Mouse (Mus musculus) large intestine, adult 2 months (tissue): ENCODE measurements around the gene Sorcs3. TPM values are rescaled to one million over a fixed set of nuclear protein-coding genes. Genes with fewer than 3 reads are reported as not detected.

ENCODE experiments used
- DNase-seq: peaks from one replicate; pipeline ENCODE4 v3.0.0-alpha.2; 2012; ENCODE audit warnings: low read depth, low spot score
- WGBS: fragments of 180-500 bp; shearing (Covaris S2); methylation state at CpG from one replicate; pipeline ENCODE4 v1.1.7; 2018; 5-methylcytosine and 5-hydroxymethylcytosine counted together
- polyA plus RNA-seq: library from polyadenylated mRNA; depleted of rRNA; stranded (reverse); fragments of >200 nt; gene quantifications from 2 replicates; pipeline ENCODE4 v1.2.3, GENCODE M21; 2012

Gene Sorcs3
- polyA plus RNA-seq, 1 experiment, result 0.17 TPM

- no peak for DNase-seq
- 65% methylated on average over 2 of the region's 2 CpGs for WGBS
Measured at GRCm38 (mm10) chr19:48649941-48650340, 444.1 kb downstream of the Sorcs3 start.

GRCm38 (mm10) chr19:48651617-48652016, 445.8 kb downstream of the Sorcs3 start:
- no peak for DNase-seq
- WGBS, result 70% methylated on average over 6 of the region's 6 CpGs

- DNase-seq, result no peak
- WGBS, result 91% methylated on average over 6 of the region's 6 CpGs
Measured at GRCm38 (mm10) chr19:48660201-48660600, 454.4 kb downstream of the Sorcs3 start.

- 89% methylated on average over 1 of the region's 1 CpGs for WGBS
Measured at GRCm38 (mm10) chr19:48679896-48680295, 474.1 kb downstream of the Sorcs3 start.

GRCm38 (mm10) chr19:48682485-48682884, 476.7 kb downstream of the Sorcs3 start:
- WGBS, result 83% methylated on average over 3 of the region's 3 CpGs
- DNase-seq, result no peak

More at GRCm38 (mm10) chr19:48679896-48680295, 474.1 kb downstream of the Sorcs3 start:
- DNase-seq, result no peak

- 92% methylated on average over 2 of the region's 2 CpGs for WGBS
- no peak for DNase-seq
Measured at GRCm38 (mm10) chr19:48686369-48686768, 480.5 kb downstream of the Sorcs3 start.

- WGBS, result 67% methylated on average over 6 of the region's 6 CpGs
Measured at GRCm38 (mm10) chr19:48700111-48700658, 494.4 kb downstream of the Sorcs3 start.

GRCm38 (mm10) chr19:48703763-48704162, 497.9 kb downstream of the Sorcs3 start:
- no peak for DNase-seq
- WGBS, result 49% methylated on average over 2 of the region's 2 CpGs

More at GRCm38 (mm10) chr19:48700111-48700658, 494.4 kb downstream of the Sorcs3 start:
- no peak for DNase-seq

GRCm38 (mm10) chr19:48706267-48706923, 500.6 kb downstream of the Sorcs3 start:
- no peak for DNase-seq
- 15% methylated on average over 1 of the region's 1 CpGs for WGBS

GRCm38 (mm10) chr19:48706924-48707320, 501.1 kb downstream of the Sorcs3 start:
- 88% methylated on average over 1 of the region's 1 CpGs for whole genome bisulfite sequencing
- DNase-seq, result no peak

- 73% methylated on average over 6 of the region's 6 CpGs for WGBS
Measured at GRCm38 (mm10) chr19:48725851-48726419, 520.1 kb downstream of the Sorcs3 start.

GRCm38 (mm10) chr19:48727048-48727447, 521.2 kb downstream of the Sorcs3 start:
- 62% methylated on average over 3 of the region's 3 CpGs for WGBS
- DNase-seq, result no peak

More at GRCm38 (mm10) chr19:48725851-48726419, 520.1 kb downstream of the Sorcs3 start:
- DNase-seq, result no peak

GRCm38 (mm10) chr19:48727601-48728000, 521.8 kb downstream of the Sorcs3 start:
- WGBS, result 86% methylated on average over 5 of the region's 5 CpGs

GRCm38 (mm10) chr19:48731731-48732130, 525.9 kb downstream of the Sorcs3 start:
- WGBS, result 92% methylated on average over 10 of the region's 10 CpGs

More at GRCm38 (mm10) chr19:48727601-48728000, 521.8 kb downstream of the Sorcs3 start:
- no peak for DNase-seq

GRCm38 (mm10) chr19:48734370-48734769, 528.5 kb downstream of the Sorcs3 start:
- WGBS, result 78% methylated on average over 4 of the region's 4 CpGs
- DNase-seq, result no peak

More at GRCm38 (mm10) chr19:48731731-48732130, 525.9 kb downstream of the Sorcs3 start:
- no peak for DNase-seq

GRCm38 (mm10) chr19:48737554-48737953, 531.7 kb downstream of the Sorcs3 start:
- no peak for DNase-seq
- 53% methylated on average over 2 of the region's 2 CpGs for WGBS

- 88% methylated on average over 9 of the region's 9 CpGs for WGBS
- no peak for DNase-seq
Measured at GRCm38 (mm10) chr19:48755156-48755555, 549.3 kb downstream of the Sorcs3 start.

- 70% methylated on average over 6 of the region's 6 CpGs for WGBS
- DNase-seq, result no peak
Measured at GRCm38 (mm10) chr19:48756831-48757230, 551.0 kb downstream of the Sorcs3 start.

- no peak for DNase-seq
- WGBS, result 26% methylated on average over 2 of the region's 2 CpGs
Measured at GRCm38 (mm10) chr19:48766524-48766923, 560.7 kb downstream of the Sorcs3 start.

- no peak for DNase-seq
- WGBS, result 81% methylated on average over 2 of the region's 2 CpGs
Measured at GRCm38 (mm10) chr19:48771565-48771964, 565.7 kb downstream of the Sorcs3 start.
